Mouse (Mus musculus) gastrocnemius, adult 8-10 months (tissue): ENCODE results near the gene Sirt2. TPM values are rescaled to one million over a fixed set of nuclear protein-coding genes. Genes with fewer than 3 reads are reported as not detected.

Experiments used
- DNase-seq, 2 experiments: peaks; one replicate each; pipeline ENCODE4 v3.0.0; 2022; ENCODE audit warnings: low spot score in 2 of 2
- total RNA-seq, 4 experiments: library from RNA; stranded (reverse); gene quantifications; 2 replicates each; pipeline ENCODE4 v1.2.4; 2022

Gene Sirt2
- total RNA-seq, 4 experiments from 2014 or later: 94.9 to 105 (median 96.4) TPM

DNA sequence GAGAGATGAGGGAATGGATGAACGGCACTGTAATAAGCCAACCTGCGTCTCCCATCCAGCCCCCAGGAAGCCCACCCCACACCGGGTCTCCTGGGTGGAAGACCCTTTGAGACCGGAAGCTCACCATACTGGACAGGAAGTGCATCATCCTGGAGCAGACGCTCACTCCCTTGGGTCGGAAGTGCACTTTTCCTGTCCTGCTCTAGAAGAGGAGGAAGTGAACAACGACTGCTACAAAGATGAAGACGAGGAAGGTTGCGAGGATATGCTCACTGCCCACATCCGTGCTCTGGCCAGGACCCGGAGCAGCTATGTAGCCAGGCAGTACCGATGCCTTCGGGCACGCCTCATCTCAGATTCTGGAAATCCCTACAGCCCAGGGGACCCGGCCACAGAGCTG, 29.3 kb downstream of the Sirt2 start:
- no peak for DNase-seq

GRCm38 (mm10) chr7:28796562-28796975, 30.0 kb downstream of the Sirt2 start:
- peak; percentile 65 to 78 for DNase-seq

DNA sequence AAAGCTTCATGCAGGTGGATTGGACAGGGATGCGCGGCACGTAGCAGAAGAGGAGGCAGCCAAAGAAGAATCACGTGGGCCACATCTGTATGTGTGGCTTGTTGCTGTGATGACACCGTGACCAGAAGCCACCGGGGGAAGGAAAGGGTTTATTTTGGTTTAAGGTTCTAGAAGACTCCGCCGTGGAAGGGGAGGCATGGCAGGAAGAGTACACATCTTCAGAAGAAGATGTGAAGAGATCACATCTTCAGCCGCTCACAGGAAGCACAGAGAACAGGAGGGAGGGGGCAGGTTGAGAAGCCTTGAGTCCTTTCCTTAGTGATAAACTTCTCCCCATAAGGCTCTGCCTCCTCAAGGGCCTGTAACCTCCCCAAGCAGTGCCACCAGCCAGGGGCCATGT, 33.5 kb downstream of the Sirt2 start:
- DNase-seq: no peak

- DNase-seq: no peak
These were observed 34.9 kb downstream of the Sirt2 start for GRCm38 (mm10) chr7:28801451-28801850.

- no peak for DNase-seq
These were observed 35.6 kb downstream of the Sirt2 start for GRCm38 (mm10) chr7:28801901-28802670.

GRCm38 (mm10) chr7:28802846-28803588, 36.5 kb downstream of the Sirt2 start:
- no peak for DNase-seq

DNA sequence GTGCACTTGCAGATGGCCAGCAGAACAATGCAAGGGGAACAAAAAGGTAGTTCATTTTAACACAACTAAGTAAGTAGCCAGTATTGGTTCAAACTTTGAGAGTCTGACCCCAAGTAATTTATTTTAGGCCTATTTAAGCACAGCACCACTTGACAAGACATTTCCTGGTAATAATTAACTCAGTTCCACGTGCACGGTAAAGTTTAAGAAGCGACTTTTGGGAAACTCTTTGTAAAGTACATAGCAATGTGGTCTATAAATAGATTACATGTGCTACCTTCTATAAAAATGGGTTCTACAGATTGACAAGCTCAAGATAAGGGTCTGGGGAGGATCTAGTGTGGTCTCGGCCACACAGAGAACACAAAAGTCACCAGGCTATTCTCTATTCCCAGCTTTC, 37.2 kb downstream of the Sirt2 start:
- no peak for DNase-seq

DNA sequence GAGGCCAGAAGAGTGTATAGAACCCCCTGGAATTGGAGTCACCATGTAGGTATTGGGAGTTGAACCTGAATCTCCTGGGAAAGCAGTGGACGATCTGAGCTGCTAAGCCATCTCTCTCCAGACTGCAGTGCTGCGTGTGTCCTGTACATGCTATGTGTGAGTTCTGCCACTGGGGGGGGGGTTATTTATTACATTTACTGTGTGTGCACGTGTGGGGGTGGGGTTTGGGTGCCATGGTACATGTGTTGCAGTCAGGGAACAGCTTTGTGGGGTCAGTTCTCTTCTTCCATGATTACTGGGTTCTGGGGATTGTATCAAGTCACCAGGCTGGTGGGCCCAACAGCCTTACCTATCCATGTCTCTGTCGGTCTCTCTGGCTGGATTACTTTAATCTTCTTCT, 40.3 kb downstream of the Sirt2 start:
- no peak for DNase-seq

- DNase-seq: peak in 1 of 2 experiments; percentile 36
These were observed 41.2 kb downstream of the Sirt2 start for GRCm38 (mm10) chr7:28807641-28808220.

DNA sequence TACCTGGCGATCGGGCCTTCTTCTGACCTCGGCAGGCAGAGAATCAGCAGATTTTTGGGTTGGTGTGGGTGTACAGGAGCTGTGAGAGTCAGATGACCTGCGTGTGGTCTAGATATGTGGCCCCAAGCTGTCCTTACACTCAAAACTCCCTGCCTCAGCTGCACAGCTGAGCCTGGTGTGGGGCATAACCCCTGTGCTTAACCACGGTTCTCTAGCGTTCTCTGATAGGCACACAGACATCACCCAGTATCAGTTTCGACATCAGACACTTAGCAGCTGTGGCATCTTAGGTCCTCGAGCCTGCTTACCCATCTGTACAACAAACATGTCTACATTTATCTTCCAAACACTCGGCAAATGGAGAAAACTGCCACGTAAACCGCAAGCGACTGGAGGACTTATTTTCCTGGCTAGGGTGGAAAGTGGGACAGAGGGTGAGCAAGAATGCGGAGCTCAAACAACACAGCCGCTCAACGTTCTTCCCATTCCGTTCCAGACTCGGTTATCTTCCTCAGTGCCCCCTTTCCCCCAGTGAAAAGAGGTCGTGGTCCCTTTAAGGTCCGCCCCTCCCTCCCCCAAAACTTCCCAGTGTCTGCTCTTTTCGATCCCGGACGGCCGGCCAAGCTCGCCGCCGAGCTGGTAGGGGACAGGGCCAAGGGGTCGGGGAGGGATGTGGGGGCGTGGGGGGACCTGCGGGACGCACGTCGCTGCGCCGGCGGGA, 41.8 kb downstream of the Sirt2 start, which contains the start of gene Hnrnpl:
Gene Hnrnpl, plus strand, starts transcription at position 321 of the 721 bp plus-strand sequence.
- peak in 1 of 2 experiments; percentile 49 for DNase-seq

DNA sequence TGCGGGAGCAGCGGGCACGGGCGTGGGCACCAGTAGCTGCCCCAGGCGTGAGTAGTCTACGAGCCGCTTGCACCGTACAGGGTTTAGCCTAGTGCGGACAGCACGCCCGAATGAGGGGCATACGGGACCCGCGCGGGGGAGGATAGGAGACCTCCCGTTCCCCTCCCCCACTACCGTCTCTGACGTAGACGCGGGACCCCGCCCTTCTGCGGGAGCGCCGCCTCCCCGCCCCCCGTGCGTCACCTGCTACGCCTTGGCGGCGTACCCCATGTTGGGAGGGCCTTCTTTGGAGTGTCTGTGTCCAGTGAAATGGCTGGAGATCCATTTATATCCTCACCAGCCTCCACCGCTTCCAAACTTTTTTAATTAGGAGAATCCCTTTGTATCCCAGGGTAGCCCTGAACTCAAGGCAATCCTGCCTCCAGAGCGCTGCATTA, 42.4 kb downstream of the Sirt2 start:
- peak; percentile 94 to 95 for DNase-seq

GRCm38 (mm10) chr7:28809401-28810089, 43.0 kb downstream of the Sirt2 start:
- DNase-seq: peak; percentile 41 to 54

- DNase-seq: peak; percentile 98
These were observed 43.9 kb downstream of the Sirt2 start for GRCm38 (mm10) chr7:28810107-28811066.

- DNase-seq: peak; percentile 69 to 88
These were observed 44.7 kb downstream of the Sirt2 start for GRCm38 (mm10) chr7:28811228-28811627.

DNA sequence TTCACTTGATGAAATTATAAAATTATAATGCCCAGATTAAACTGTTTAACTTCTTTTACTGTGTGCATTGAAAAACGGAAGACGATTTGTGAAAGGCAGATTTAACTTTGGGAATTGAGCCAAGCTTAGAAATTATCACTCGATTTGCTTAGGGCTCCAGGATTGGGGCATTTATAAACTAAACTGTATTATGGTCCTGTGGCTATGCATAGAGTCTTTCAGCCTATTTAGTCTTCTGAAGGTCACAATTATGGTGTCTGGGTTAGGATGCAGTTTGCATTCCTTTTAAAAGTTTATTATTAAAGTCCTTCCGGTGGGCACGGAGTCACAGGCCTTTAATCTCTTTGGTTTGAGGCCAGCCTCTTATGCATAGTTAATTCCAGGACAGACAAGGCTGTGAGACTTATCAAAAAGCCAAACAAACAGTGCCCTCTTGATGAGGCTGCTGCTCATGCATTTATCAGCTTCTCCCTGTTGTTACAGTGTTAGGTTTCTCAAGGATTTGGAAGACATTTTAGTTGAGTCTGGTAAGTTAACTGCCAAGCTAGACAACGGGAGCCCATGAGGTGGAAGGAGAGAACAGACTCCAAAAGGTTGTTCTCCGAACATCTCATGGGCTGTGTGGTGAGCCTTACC, 45.2 kb downstream of the Sirt2 start:
- DNase-seq: no peak

DNA sequence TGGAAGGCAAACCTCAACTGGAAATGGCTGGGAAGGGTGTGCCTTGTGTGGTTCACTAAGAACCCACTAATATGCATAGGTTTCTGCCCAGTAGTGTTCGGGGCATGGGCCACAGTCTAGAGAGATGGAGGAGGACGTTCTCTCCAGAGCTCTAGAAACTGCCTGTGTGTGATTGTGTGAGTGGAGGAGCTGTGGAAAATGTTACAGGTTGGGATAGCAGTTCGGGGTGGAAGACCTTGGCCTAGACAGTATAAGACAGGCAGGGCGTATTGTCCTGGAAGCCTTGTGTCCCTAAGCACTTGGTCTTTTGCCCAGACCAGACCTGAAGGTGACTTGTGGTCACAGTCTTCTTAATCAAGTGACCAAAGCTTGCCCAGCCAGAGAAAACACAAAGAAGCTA, 45.9 kb downstream of the Sirt2 start:
- DNase-seq: no peak

- no peak for DNase-seq
These were observed 46.4 kb downstream of the Sirt2 start for GRCm38 (mm10) chr7:28812949-28813348.

DNA sequence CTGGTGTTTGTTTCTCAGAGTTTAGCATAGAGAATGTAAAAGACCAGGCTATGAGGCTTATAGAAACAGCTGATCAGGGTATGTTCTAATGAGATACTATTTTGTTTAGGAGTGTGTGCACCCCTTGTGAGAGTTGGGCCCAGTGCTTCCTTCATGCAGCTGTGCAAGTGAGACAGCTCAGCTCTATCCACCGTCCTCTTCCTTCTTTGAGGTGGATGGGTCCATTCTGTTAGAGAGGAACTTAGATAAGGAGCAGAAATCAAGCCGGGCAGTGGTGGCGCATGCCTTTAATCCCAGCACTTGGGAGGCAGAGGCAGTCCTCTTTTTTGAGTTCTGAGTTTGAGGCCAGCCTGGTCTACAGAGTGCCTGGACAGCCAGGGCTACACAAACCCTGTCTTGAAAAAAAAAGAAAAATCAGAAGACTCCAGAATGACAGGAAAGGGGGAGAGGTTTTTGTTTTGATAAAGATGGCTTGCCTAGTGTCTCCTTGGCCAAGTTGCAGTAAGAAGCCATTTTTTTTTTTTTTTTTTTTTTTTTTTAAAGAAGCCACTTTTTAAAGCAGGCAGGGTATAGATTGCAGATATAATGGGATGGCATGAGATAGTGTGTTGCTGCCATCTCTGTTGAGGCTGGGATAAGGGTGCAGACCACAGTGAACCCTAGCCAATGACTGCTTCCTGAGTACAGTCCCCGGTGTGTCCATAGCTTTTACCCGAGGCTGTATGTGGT, 47.9 kb downstream of the Sirt2 start:
- no peak for DNase-seq

- DNase-seq: no peak
These were observed 48.7 kb downstream of the Sirt2 start for GRCm38 (mm10) chr7:28815230-28815629.
